In the genomic region with DNA sequence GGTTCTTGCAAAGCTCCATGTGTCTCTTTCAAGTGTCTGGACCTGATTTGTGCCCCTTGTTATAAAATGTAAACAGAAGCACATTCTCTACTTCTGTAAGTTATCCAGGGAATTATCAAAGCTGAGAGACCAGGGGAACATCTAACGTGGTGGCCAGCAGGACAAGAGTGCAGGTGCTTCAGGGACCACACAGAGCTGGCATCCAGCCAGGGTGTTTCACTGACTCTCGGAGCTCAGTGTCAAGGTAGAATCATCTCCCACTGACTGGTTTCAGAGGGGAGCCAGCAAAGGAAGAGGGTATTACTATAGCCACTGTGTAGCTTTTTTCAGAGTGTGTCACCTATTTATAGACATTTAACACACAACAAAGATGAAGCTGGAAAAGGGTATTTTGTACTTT, we compare ENCODE assay signal across 31 mouse cellular contexts. TPM values are rescaled to one million over a fixed set of nuclear protein-coding genes. Genes with fewer than 3 reads are reported as not detected.
"Had no signal": no experiment of that assay in that cellular context is flagged by ENCODE, and none has a peak within 500 bp of the region (broad histone marks: within the 10 kb centered on the region; RNA-seq: fewer than 3 reads in every experiment).

No protein-coding gene starts in this region.

- H3K27ac ChIP-seq: heart, adult 2 months; heart, embryonic 13.5 days; heart, embryonic 15.5 days; hindbrain, embryonic 13.5 days; hindbrain, embryonic 15.5 days; hindbrain, postnatal 0 days; kidney, embryonic 15.5 days; kidney, postnatal 0 days; left cerebral cortex, adult 2 months; limb, embryonic 13.5 days; limb, embryonic 15.5 days; liver, embryonic 12.5 days; liver, embryonic 14.5 days had no signal

- H3K4me1 ChIP-seq: heart, embryonic 15.5 days; hindbrain, embryonic 13.5 days; hindbrain, embryonic 15.5 days; kidney, embryonic 15.5 days; limb, embryonic 13.5 days; limb, embryonic 15.5 days had no signal

- H3K27me3 ChIP-seq: heart, embryonic 15.5 days; hindbrain, embryonic 15.5 days; kidney, embryonic 15.5 days; limb, embryonic 13.5 days; limb, embryonic 15.5 days had no signal

- H3K9ac ChIP-seq: heart, embryonic 13.5 days; heart, embryonic 15.5 days; hindbrain, embryonic 13.5 days; hindbrain, embryonic 15.5 days; kidney, embryonic 15.5 days; limb, embryonic 13.5 days; limb, embryonic 15.5 days; liver, embryonic 12.5 days; liver, embryonic 14.5 days had no signal

- H3K9me3 ChIP-seq: heart, embryonic 13.5 days; heart, embryonic 15.5 days; hindbrain, embryonic 13.5 days; hindbrain, embryonic 15.5 days; kidney, embryonic 15.5 days; limb, embryonic 13.5 days; limb, embryonic 15.5 days; liver, embryonic 12.5 days had no signal

- H3K4me3 ChIP-seq: heart, adult 2 months; heart, embryonic 13.5 days; heart, embryonic 15.5 days; hindbrain, embryonic 13.5 days; hindbrain, embryonic 15.5 days; kidney, embryonic 15.5 days; left cerebral cortex, adult 2 months; limb, embryonic 13.5 days; limb, embryonic 15.5 days; liver, embryonic 12.5 days had no signal

- DNase-seq: gastrocnemius, postnatal 14 days; gastrocnemius, postnatal 36 days; heart, adult 2 months; heart, postnatal 14 days; heart, postnatal 36 days; kidney, adult 11 months; kidney, adult 2 months; kidney, adult 9 months; layer of hippocampus, adult 9-11 months; layer of hippocampus, postnatal 36 days had no signal

- H3K36me3 ChIP-seq: heart, embryonic 13.5 days; heart, embryonic 15.5 days; hindbrain, embryonic 13.5 days; hindbrain, embryonic 15.5 days; kidney, embryonic 15.5 days; limb, embryonic 13.5 days; limb, embryonic 15.5 days; liver, embryonic 12.5 days had no signal

- ATAC-seq: hindbrain, postnatal 0 days; intestine, embryonic 16.5 days; liver, embryonic 12.5 days had no signal

RNA-seq across cellular contexts. Expression of gene Cnpy1, which starts 22.0 kb away (rescaled TPM):
- total RNA-seq: gastrocnemius, adult 18-20 months; gastrocnemius, adult 8-10 months; gastrocnemius, postnatal 36 days; heart, adult 2 months; heart, postnatal 14 days; heart, postnatal 36 days; hematopoietic stem cell, adult 5-6 weeks; left cerebral cortex, adult 2 months; left cerebral cortex, postnatal 36 days had no signal
- polyA plus RNA-seq: heart, adult 2 months; heart, embryonic 11.5 days; heart, embryonic 13.5 days; heart, embryonic 15.5 days; heart, postnatal 0 days; limb, embryonic 11.5 days; limb, embryonic 15.5 days; liver, adult 2 months; liver, embryonic 12.5 days had no signal
